Mouse (Mus musculus): ENCODE data around the gene Cox19.

- no peak for TF ChIP-seq CTCF (IDR thresholded peaks at IDR 0.05; ENCODE audit: insufficient read depth, low read length)
- no peak for TF ChIP-seq POLR2A (IDR thresholded peaks at IDR 0.05; ENCODE audit: borderline replicate concordance, extremely low read depth, low read depth, low read length)
These were observed 34.8 kb upstream of the Cox19 start for GRCm38 (mm10) chr5:139386047-139386446.

All from lung, adult 2 months (tissue).